Mouse (Mus musculus): ENCODE data around the gene Chtop.

Gene Chtop

DNA sequence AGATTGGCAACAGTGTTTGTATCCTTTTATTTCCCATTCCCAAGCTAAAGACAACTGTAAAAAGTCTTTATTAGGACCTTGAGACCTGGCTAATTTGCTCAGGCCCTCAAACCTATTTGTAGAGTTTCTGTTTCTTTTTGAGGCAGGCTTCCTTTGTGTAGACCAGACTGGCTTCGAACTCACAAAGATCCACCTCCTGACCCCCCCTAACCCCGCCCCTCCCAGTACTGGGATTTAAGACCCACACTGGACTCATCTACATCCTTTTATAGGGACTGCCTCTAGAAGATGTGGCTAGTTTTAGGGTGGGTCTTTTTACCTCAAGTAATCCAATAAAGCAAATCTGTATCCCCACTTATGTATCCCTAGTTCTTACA lies 437 bp upstream of the Chtop start:
- DNase-seq (ENCODE audit: low spot score), result no peak

- no peak for DNase-seq (ENCODE audit: low spot score)
These were observed 880 bp downstream of the Chtop start for GRCm38 (mm10) chr3:90508287-90508949.

GRCm38 (mm10) chr3:90506362-90506761 lies 2.9 kb downstream of the Chtop start:
- no peak for DNase-seq (ENCODE audit: low spot score)

GRCm38 (mm10) chr3:90505216-90505615 lies 4.1 kb downstream of the Chtop start:
- DNase-seq (ENCODE audit: low spot score), result no peak

- DNase-seq (ENCODE audit: low spot score), result no peak
These were observed 5.9 kb downstream of the Chtop start for GRCm38 (mm10) chr3:90503444-90503843.

GRCm38 (mm10) chr3:90497597-90497996 lies 11.7 kb downstream of the Chtop start:
- no peak for DNase-seq (ENCODE audit: low spot score)

DNA sequence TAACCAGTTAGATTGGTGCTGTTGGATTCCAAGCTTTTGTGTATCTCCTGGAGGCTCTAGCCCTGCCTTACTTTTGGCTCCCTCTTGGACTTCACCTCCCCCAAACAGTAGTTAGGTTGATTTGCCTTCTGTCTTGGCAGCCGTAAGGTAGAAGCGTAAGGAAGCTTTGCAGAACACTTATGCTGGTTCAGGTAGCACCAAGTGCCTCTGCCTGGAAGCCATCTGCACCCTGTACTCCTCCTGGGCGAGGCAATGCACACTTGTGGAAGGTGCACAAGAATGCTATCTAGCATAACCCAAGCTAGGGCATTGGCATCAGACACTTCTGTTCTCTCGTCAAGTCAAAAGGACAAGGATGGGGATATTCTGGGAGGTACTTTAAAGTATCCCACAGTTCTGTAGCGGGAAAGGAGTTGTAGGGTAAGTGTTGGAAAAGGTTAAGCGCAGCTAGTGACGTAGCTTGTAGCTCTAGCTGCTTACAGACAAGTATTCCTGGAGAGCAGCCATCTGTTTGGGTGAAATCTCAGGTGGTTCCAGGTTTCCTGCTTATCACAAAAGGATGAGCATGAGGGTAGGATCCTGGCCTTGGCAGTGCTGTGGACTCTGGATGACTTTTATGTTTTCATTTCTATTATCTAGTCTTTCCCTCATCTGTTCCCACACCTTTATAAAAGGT lies 13.3 kb downstream of the Chtop start:
- DNase-seq (ENCODE audit: low spot score), result no peak

GRCm38 (mm10) chr3:90493831-90494540 lies 15.3 kb downstream of the Chtop start:
- DNase-seq (ENCODE audit: low spot score), result no peak

GRCm38 (mm10) chr3:90491350-90491749 lies 17.9 kb downstream of the Chtop start:
- DNase-seq (ENCODE audit: low spot score), result no peak

DNA sequence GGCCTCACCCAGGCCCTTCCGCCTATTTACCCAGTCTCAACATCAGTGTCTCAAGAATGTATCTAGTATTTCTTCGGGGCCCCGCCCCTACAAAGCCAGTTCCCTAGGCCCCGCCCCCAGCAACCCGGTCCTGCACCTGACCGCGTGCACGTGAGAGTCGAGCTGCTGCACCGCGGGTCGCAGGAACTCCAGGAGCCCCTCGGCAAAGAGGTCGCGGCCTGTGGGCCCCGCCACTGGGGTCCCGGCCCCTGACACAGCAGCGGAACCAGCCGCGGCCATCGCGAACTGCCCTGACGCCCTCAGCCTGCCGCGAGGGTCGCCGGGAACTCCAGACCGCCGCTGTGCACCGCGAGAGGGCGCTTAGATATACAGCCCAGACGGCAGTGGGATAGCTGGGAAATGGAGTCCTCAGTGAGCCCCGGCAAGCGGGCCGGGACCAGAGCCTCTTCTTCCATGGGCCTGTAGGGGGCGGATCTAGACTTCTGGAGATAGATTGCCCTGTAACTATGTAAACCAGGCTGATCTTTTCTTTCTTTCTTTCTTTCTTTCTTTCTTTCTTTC lies 18.5 kb downstream of the Chtop start, which contains the start of gene Snapin:
Snapin (minus strand) TSS at position 338 of the 561 bp plus-strand sequence.
- DNase-seq (ENCODE audit: low spot score), result peak; percentile 93

DNA sequence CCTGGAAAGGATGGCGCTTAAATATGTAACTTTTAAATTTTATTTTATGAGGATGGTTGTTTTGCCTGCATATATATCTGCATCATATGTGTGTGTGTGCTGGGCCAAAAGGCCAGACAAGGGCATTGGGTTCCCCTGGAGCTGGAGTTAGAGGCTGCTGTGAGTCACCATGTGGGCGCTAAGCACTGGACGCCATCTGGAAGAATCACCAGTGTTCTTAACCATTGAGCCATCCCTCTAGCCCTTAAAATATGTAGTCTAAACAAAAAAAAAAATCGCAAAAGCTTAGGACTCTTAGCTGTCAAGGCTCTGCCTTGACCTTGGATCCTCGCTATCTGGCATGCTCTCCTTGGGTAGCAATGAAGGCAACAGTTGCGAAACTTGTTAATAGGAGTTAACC lies 20.7 kb downstream of the Chtop start:
- no peak for DNase-seq (ENCODE audit: low spot score)

- no peak for DNase-seq (ENCODE audit: low spot score)
These were observed 22.3 kb downstream of the Chtop start for GRCm38 (mm10) chr3:90486998-90487397.

DNA sequence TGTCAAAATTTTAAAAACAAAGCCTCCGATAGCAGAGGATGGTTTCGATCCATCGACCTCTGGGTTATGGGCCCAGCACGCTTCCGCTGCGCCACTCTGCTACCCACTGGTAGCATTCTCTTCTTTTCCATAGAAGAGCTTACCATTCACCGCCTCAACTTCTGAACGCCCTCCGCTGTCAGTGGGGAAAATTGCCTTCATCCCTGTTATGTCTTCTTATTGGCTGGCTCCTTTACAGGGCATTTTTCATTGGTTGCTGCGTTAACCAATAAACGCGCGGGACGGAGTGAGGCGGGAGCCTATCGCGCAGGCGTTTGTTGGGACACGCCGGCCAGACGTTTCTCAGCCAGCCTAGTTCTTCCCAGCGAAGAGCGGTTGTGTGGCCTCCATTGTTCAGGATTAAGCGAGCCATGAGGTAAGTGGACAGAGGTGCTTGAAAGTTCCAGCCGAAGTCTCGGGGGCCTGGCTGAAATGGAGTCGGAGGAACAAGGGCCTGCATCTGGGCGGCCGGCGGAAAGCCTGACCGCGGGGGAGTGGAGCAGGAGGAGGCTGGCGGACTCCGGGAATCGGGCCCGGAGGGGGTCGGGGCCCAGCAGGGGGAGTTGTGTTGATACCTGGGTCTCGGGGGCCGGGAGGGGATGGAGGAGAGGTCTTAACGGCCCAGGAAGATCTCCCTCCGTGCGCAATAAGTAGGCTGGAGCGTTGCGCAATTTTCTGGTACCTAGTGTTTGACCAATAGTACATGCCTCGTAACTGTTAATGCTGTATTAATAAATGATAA lies 33.3 kb downstream of the Chtop start, which contains the start of gene Ilf2:
Ilf2 (plus strand) TSS at position 296 of the 781 bp plus-strand sequence.
- peak; percentile 98 for DNase-seq (ENCODE audit: low spot score)

DNA sequence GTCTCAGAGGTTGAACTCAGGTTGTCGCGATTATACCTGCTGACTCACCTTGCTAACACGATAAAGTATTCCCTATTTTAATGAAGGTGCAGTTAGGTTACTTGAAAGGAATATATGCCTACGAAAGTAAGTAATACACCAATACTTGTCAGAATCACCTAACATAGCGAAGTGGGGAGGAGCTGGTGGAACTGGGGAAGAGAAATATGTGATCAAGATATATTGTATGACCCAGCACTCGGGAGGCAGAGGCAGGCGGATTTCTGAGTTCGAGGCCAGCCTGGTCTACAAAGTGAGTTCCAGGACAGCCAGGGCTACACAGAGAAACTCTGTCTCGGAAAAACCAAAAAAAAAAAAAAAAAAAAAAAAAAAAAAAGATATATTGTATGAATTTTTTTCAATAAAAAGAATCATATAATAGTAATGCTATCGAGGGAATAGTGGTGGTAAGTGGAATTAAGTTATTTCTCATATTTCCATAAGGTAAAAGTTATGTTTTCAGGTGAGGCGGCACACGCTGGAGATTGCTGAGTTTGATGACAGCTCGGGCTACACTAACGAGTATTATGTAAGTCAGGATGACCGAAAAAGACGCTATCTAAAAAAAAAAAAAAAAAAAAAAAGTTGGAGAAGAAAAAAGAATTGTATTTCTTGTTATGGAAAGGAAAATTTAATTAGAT lies 34.0 kb downstream of the Chtop start:
- DNase-seq (ENCODE audit: low spot score), result no peak

DNA sequence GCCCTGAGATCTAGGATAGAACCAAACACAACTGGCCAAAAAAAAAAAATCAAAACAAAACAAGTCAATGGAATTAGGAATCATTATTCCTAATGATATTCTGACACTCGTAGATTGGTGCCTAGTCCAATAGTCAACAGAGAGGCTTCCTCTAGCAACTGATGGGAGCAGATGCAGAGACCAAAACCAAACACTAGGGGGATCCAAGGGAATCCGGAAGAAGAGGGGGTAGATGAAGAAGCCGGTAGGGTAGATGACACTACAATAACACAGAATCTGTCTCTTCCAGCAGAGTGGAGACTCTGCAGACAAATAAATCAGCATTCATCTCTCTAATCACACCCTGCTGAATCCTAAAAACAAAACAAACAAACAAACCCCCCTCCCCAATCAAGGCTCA lies 37.1 kb downstream of the Chtop start:
- peak; percentile 55 for DNase-seq (ENCODE audit: low spot score)

DNA sequence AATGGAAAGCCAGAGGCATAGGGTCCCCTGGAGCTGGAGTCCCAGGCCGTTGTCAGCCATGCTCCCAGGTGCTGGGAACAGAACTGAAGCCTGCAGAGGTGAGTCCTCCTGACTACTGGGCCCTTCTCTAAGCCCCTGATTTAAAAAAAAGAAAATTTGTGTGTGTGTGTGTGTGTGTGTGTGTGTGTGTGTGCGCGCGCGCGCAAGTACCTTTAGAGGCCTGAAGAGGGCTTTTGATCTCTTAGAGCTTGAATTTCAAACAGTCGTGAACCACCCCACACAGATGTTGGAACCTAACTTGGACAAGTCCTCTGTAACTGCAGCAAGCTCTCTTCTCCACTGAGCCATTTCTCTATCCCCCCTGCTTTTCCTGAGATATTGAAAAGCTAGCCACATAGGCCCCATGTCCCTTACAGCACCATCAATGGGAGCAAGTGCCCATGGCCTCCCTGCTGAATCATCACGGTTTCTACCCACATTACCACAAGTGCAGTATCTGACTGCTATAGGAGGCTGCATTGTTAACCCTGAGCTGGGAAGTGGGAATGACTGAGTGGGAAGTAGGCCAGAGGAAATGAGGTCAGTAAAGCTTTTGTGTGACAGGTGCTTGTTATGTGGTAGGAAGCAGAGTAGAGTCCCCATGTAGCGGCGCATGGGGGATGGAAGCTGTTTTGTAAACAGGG lies 41.5 kb downstream of the Chtop start:
- no peak for DNase-seq (ENCODE audit: low spot score)

DNA sequence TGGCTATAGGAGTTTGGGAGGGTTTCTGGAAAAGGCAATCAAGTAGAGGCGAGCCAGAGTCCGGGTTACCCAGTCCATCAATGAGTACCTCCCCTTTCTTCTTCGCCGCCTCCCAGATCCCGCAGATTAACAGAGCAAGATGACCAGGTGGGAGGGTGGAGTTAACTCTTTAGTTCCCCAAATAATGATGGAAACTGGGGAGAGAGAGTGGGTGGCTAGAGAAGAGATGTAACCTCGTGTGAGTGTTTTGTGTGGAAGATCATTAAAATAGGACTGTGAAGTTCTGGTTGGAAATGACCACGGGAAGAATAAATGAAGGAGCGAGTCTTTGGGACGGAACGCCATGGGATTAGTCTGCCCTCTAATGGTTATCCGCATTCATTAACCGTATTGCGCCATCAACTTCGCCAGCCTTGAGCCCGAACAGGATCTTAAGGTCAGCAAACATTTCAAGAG lies 43.0 kb downstream of the Chtop start:
- DNase-seq (ENCODE audit: low spot score), result peak; percentile 42

DNA sequence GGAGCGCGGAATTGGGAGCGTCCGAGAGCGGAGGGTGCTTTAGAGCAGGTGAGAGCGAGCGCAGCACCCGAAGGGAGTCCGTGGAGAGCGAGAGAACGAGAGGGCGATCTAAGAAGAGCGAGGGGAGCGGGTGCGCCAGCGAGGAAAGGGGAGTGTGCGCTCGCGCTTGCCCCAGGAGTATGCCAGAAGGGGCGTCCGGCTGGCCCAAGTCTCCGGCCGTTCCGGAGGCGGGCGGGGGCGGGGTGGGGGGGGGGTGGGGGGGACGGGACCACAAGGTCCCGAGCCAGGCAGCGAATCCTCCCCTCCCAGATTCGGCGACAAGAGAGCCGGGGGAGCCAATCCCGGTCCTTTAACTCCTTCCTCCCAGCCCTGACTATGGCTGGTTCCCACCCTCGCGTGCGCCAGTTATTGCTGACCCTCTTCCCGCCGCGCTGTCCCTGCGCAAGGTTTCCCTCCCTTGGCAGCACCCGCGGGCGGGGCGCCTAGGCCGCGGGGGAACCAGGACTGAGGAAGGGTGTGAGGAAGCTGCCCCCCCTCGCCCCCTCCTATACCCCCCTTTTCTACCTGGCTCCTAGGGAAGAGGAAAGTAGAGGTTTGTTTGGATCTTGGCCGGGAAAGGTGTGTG lies 43.5 kb downstream of the Chtop start, which contains the start of gene Npr1:
Npr1 (minus strand) TSS at position 181 of the 625 bp plus-strand sequence.
- DNase-seq (ENCODE audit: low spot score), result no peak

DNA sequence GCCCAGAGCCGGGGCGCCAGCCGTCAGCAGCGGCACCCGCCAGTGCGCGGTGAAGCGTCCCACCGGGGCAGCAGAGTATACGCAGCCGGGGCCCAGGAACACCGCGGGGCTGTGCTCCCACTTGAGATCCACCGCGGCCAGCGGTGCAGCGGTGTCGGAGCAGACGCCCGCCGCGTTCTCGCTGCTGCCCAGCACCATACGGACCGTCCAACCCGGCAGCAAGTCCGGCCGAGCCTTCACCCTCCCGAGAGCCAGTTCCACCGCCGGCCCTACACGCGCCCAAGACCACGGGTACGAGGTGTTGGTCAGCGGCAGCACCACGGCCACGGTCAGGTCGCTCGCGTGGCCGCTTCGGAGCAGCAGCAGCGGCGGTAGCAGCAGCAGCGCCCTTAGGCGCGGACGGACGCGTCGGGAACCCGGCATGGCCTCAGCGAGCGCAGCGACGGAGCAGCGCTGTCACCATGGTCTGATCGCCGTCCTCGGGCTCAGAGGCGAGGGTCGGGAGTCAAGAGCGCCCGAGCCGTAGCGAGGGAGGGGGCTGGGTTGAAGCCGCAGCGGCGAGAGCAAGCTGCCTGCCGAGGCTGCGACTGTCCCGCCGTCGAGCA lies 44.1 kb downstream of the Chtop start:
- no peak for DNase-seq (ENCODE audit: low spot score)

Measured in c-Kit-positive CD71-positive TER-119-positive erythroid progenitor cells, embryonic 14.5 days (primary cell).